Mouse (Mus musculus): ENCODE data around the gene Ephx4.

- TF ChIP-seq NELFE (IDR thresholded peaks at IDR 0.05; ENCODE audit: low read depth, low read length) (no peak), USF1 (IDR thresholded peaks at IDR 0.05; ENCODE audit: low read depth, low read length) (no peak), CTCF (conservative IDR thresholded peaks at IDR 0.05 in 1 of 2, IDR thresholded peaks at IDR 0.05 in 1 of 2; ENCODE audit: low read depth in 2 of 2, low read length in 2 of 2) (no peak)
Observed at GRCm38 (mm10) chr5:107359395-107360053, 43.0 kb upstream of the Ephx4 start.

Measured in CH12.LX (cell line).